Mouse (Mus musculus) liver, postnatal 0 days (tissue): ENCODE data around the gene Keap1. TPM values are rescaled to one million over a fixed set of nuclear protein-coding genes. Genes with fewer than 3 reads are reported as not detected.
A peak's percentile ranks its signal among the peaks of the same experiment; 100 is the strongest.

Source experiments
- ATAC-seq: fragments of 200-750 bp; cut with Nextera tagmentation; 2 replicates; pipeline ENCODE4 v1.8.0; 2017; ENCODE audit warnings: mild to moderate bottlenecking, moderate library complexity
- DNase-seq: peaks from one replicate; pipeline ENCODE4 v3.0.0-alpha.2; 2016
- H3K27ac ChIP-seq: fragments of 300-500 bp; sonication (generic); 2 replicates; pipeline ENCODE4 v1.5.1; 2014; ENCODE audit warnings: antibody characterized with exemption, moderate library complexity, mild to moderate bottlenecking, low read depth
- H3K27me3 ChIP-seq: fragments of 300-500 bp; sonication (generic); 2 replicates; pipeline ENCODE4 v1.6.1; 2014; ENCODE audit warnings: low read length, control low read depth, mixed read lengths; ENCODE audit not compliant: insufficient read depth
- H3K36me3 ChIP-seq: fragments of 300-500 bp; sonication (generic); replicated peaks from 2 replicates; pipeline ENCODE4 v1.6.1; 2014; ENCODE audit warnings: mild to moderate bottlenecking, control low read depth, low read length, moderate library complexity, mixed read lengths; ENCODE audit not compliant: insufficient read depth
- H3K4me1 ChIP-seq: fragments of 300-500 bp; sonication (generic); 2 replicates; pipeline ENCODE4 v1.6.1; 2014; ENCODE audit warnings: antibody characterized with exemption, mild to moderate bottlenecking, control low read depth; ENCODE audit not compliant: insufficient read depth
- H3K4me2 ChIP-seq: fragments of 300-500 bp; sonication (generic); 2 replicates; pipeline ENCODE4 v1.6.1; 2014; ENCODE audit warnings: low read depth, mild to moderate bottlenecking, low read length, moderate library complexity, mixed read lengths
- H3K4me3 ChIP-seq: fragments of 300-500 bp; sonication (generic); 2 replicates; pipeline ENCODE4 v1.5.1; 2014; ENCODE audit warnings: low read depth, low read length
- H3K9ac ChIP-seq: fragments of 300-500 bp; sonication (generic); replicated peaks from 2 replicates; pipeline ENCODE4 v1.6.1; 2014; ENCODE audit warnings: mild to moderate bottlenecking, moderate library complexity
- H3K9me3 ChIP-seq: fragments of 300-500 bp; sonication (generic); 2 replicates; pipeline ENCODE4 v1.6.1; 2016; ENCODE audit warnings: mild to moderate bottlenecking, control low read depth, low read length, mixed read lengths
- CTCF ChIP-seq: sonication (generic); IDR thresholded peaks from 2 replicates; pipeline ENCODE4 v1.5.1; 2016; ENCODE audit warnings: antibody characterized with exemption, low read depth
- EP300 ChIP-seq: IDR thresholded peaks from 2 replicates; pipeline ENCODE4 v1.6.1; 2016; ENCODE audit warnings: antibody characterized with exemption, low read depth, mild to moderate bottlenecking
- WGBS: fragments of 180-500 bp; shearing (Covaris S2); extraction: QIAGEN DNeasy Blood & Tissue Kit; methylation state at CpG from one replicate; pipeline ENCODE4 v1.1.7; 2014; ENCODE audit not compliant: insufficient replicate concordance; 5-methylcytosine and 5-hydroxymethylcytosine counted together
- polyA plus RNA-seq: library from polyadenylated mRNA; unstranded; fragments of >200 nt; fragmentation: Nextera tagmentation; extraction: Ambion mirVana; gene quantifications from 2 replicates; pipeline ENCODE4 v1.2.1, GENCODE M21; 2015

The Keap1 gene
- polyA plus RNA-seq, 1 experiment from 2014 or later = 26.5 TPM

DNA sequence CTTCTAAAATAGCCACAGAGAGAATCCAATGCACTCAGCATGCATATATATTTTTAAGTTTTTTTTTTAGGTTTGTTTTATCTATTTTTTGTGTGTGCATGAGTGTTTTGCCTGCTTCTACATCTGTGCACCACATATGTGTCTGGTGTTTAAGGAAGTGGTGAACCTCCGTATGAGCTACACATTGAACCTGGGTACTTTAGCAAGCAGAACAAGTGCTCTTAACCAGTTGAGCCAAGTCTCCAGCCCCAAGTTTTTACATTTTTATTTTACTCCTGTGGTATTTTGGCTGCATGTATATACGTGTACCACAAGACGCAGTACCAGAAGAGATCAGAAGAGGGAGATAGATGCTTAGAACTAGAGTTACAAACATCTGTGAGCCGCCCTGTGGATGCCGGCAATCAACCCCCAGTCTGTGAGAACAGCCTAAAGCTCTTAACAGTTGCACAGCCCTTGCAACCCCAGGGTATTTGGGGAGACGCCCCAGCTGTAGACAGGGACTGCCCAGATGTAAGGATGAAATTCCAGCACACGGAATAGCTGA, 17.7 kb downstream of the Keap1 start:
- no peak for DNase-seq
- Histone ChIP-seq H3K4me1 (peaks cover 18% of the 10 kb centered on the region), H3K27ac (peak overlapping the region; percentile 56; the same call in 1 of the 2 replicates), H3K4me2 (peak overlapping the region; percentile 61), H3K27me3 (no peaks in the 10 kb centered on the region), H3K4me3 (peak overlapping the region; percentile 48), H3K9ac (peak overlapping the region; percentile 44; the same call in 1 of the 2 replicates), H3K36me3 (no peaks in the 10 kb centered on the region), H3K9me3 (no peaks in the 10 kb centered on the region)
- ATAC-seq = peak; percentile 46
- peak; percentile 82 for TF ChIP-seq CTCF
- TF ChIP-seq EP300 = no peak
- WGBS = 18% methylated on average over 7 of the region's 7 CpGs

DNA sequence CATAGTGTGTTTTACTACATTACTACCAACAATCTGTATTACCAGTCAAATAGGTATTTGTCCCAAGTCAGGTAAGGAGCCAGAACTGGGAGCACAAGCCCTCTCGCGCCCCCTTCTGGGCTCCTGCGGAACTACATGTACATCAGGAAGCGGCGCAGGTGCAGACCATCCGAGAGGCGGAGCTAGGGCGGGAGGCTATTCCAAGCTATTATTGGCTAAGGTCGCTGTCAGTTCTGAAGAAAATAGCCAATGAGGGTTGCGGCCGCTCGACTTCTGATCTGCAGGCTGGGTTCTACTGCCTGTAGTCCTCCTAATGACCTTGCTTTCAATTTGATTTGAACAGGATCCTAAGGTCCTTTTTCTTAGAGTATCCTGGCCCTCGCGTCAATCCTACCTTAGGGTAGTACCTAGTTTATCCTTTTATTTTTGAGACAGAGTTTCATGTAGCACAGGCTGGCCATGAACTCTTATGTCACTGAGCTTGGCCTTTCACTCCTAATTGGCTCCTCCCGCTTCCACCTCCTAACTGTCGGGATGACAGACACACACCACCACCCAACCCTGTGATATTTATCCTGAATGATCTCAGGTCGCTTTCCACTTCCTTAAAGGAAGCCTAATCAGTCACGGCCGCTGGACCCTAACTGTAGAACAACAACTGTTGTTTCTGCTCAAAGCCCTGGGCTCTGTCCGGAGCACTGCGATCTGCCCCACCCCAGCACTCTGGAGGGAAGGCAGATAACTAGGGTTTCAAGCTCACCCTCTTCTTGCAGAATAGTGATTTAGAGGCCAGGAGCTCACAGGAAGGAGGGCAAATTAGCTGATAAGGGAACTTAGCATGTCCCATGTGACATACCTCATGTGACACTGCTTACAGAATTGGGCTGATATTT, 18.4 kb downstream of the Keap1 start:
- TF ChIP-seq EP300 (no peak), CTCF (peak; percentile 99)
- Histone ChIP-seq H3K9me3 (no peaks in the 10 kb centered on the region), H3K4me1 (peaks cover 17% of the 10 kb centered on the region), H3K27ac (peak overlapping the region; percentile 56), H3K9ac (peak overlapping the region; percentile 44), H3K4me3 (peak overlapping the region; percentile 48), H3K4me2 (peak overlapping the region; percentile 61), H3K36me3 (no peaks in the 10 kb centered on the region), H3K27me3 (no peaks in the 10 kb centered on the region)
- WGBS = 5% methylated on average over 21 of the region's 21 CpGs
- ATAC-seq = peak; percentile 88
- peak; percentile 97 for DNase-seq

GRCm38 (mm10) chr9:21219820-21220219, 19.3 kb downstream of the Keap1 start:
- H3K27ac ChIP-seq = no peak overlapping the region
- no peaks in the 10 kb centered on the region for H3K27me3 ChIP-seq
- 43% methylated on average over 3 of the region's 3 CpGs for WGBS
- TF ChIP-seq EP300 = no peak
- peak; percentile 17; the same call in 1 of the 2 replicates for TF ChIP-seq CTCF
- H3K9ac ChIP-seq = no peak overlapping the region
- H3K4me3 ChIP-seq = no peak overlapping the region
- ATAC-seq (no peak), DNase-seq (no peak)
- H3K9me3 ChIP-seq = no peaks in the 10 kb centered on the region
- peaks cover 9% of the 10 kb centered on the region for H3K4me1 ChIP-seq
- H3K4me2 ChIP-seq = no peak overlapping the region
- H3K36me3 ChIP-seq = no peaks in the 10 kb centered on the region

- Histone ChIP-seq H3K9me3 (no peaks in the 10 kb centered on the region), H3K27ac (no peak overlapping the region), H3K4me2 (no peak overlapping the region), H3K4me3 (no peak overlapping the region), H3K27me3 (no peaks in the 10 kb centered on the region), H3K9ac (no peak overlapping the region), H3K36me3 (0 out of 2 replicates have a peak, but pooled peaks cover 2% of the 10 kb centered on the region), H3K4me1 (peaks cover 9% of the 10 kb centered on the region)
- TF ChIP-seq CTCF (no peak), EP300 (no peak)
- DNase-seq = no peak
- ATAC-seq = no peak
- WGBS = 74% methylated on average over 25 of the region's 25 CpGs
Measured at GRCm38 (mm10) chr9:21216050-21216841, 22.9 kb downstream of the Keap1 start.

DNA sequence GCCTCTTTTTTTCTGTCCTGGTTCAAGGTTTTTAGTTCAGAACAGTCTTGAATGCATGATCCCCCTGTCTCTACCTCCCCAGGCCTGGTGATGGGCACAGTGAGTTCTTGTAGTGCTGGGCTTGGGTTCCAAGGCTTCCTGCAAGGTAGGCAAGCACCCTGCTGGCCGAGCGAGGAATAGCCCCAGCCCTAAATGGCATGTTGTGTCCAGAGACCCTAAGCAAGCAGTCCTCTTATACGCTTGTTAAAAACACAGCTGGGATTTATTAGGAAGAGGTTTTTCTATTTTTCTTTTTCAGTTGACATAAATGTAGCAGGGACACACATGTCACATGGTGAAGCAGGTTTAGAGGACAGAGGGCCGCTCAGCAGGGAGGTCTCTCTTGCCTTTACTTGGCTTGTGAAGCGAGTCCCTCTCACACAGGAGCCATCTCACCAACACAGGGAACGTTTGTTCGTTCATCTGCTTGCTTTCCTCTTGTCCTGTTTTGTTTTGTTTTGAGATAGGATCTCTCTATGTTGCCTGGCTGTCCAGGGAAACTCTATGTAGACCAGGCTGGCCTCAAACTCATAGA, 25.5 kb downstream of the Keap1 start:
- WGBS = 55% methylated on average over 7 of the region's 7 CpGs
- no peak overlapping the region for H3K4me2 ChIP-seq
- H3K36me3 ChIP-seq = 0 out of 2 replicates have a peak, but pooled peaks cover 2% of the 10 kb centered on the region
- H3K9me3 ChIP-seq = no peaks in the 10 kb centered on the region
- H3K27ac ChIP-seq = no peak overlapping the region
- ATAC-seq = no peak
- no peak for TF ChIP-seq EP300
- peak; percentile 70 for TF ChIP-seq CTCF
- no peak overlapping the region for H3K9ac ChIP-seq
- no peaks in the 10 kb centered on the region for H3K27me3 ChIP-seq
- no peak for DNase-seq
- H3K4me1 ChIP-seq = peaks cover 7% of the 10 kb centered on the region; the same call in 1 of the 2 replicates
- no peak overlapping the region for H3K4me3 ChIP-seq
